Mouse (Mus musculus) bone marrow macrophage, adult 2 months (primary cell): ENCODE measurements around the gene Ltbp1.

Experiments
- CTCF ChIP-seq: IDR thresholded peaks from 2 replicates; pipeline ENCODE4 v1.5.1; 2012; ENCODE audit warnings: low read depth, mild to moderate bottlenecking, low read length, moderate library complexity
- POLR2A ChIP-seq: IDR thresholded peaks from 2 replicates; pipeline ENCODE4 v1.6.1; 2012; ENCODE audit warnings: mild to moderate bottlenecking, low read depth, low read length, borderline replicate concordance

GRCm38 (mm10) chr17:75055961-75056360 lies 50.6 kb downstream of the Ltbp1 start:
- TF ChIP-seq CTCF (no peak), POLR2A (no peak)
